Mouse (Mus musculus): ENCODE data around the gene Olfr538. TPM values are rescaled to one million over a fixed set of nuclear protein-coding genes. Genes with fewer than 3 reads are reported as not detected.
"Not testable (repeated sequence)": the region's sequence is repeated elsewhere in the genome, so short reads cannot be mapped to it uniquely, and the experiment has no call there.

Gene Olfr538
- polyA plus RNA-seq (2012; rRNA removed) = not detected in 2 replicates

GRCm38 (mm10) chr7:140567586-140567985 lies at the start of gene Olfr538:
Olfr538 (plus strand) TSS chr7:140567886.
- H3K4me1 ChIP-seq (ENCODE audit: control insufficient read depth, insufficient read depth, low read length) = no peaks in the 10 kb centered on the region
- no peak for TF ChIP-seq CTCF (IDR thresholded peaks at IDR 0.05; ENCODE audit: extremely low read depth, insufficient read depth, low read length)
- no peak for TF ChIP-seq POLR2A (IDR thresholded peaks at IDR 0.05; ENCODE audit: extremely low read depth, insufficient read depth, low read length)
- no peak within 1 kb of the TSS for H3K27ac ChIP-seq (ENCODE audit: insufficient read depth, low read length)
- no peak within 1 kb of the TSS for H3K4me3 ChIP-seq (ENCODE audit: insufficient read depth, low read length)

DNA sequence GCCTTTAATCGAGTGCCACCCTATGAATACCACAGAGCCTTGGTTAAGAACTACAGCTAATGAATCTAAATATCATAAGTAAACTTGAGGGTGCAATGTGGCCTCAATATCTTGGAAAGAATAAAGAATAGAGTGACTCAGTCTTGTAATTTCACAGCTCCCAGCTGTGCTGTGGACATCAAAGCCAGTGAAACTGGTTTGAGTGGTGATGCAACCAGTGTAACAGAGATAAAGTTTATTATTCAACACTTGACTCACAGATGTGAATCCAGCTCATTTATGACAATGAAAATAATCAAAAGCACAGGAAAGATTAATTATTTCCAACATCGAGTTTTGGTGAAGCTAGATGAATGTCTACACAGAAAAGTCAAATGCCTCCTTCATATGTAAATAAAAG lies 27.9 kb upstream of the Olfr538 start:
- no peak overlapping the region for H3K4me3 ChIP-seq (ENCODE audit: insufficient read depth, low read length)
- TF ChIP-seq POLR2A (IDR thresholded peaks at IDR 0.05; ENCODE audit: extremely low read depth, insufficient read depth, low read length) = no peak
- TF ChIP-seq CTCF (IDR thresholded peaks at IDR 0.05; ENCODE audit: extremely low read depth, insufficient read depth, low read length) = no peak
- no peak overlapping the region for H3K27ac ChIP-seq (ENCODE audit: insufficient read depth, low read length)
- no peaks in the 10 kb centered on the region for H3K4me1 ChIP-seq (ENCODE audit: control insufficient read depth, insufficient read depth, low read length)

DNA sequence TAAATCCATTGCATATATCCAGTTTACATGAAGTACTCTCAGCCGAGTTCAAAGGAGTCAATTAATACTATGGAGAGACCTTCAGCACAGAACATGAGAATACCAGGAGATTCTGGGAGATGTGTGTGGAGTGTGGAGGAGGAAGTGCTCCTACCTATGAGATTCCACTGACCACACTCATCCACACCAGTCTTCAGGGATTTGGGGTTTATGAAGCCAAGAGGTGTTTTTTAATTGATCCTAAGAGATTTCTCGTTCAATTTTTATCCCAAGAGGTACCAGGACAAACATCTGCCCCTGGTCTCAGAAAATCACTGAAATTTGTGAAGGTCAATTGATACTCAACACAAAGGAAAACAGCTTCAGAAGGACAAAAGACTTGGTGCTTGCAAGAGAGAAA lies 33.3 kb downstream of the Olfr538 start, which contains the start of gene Olfr46:
Olfr46 (plus strand) TSS at position 301 of the 400 bp plus-strand sequence.
- H3K4me3 ChIP-seq (ENCODE audit: insufficient read depth, low read length); H3K4me1 ChIP-seq (ENCODE audit: control insufficient read depth, insufficient read depth, low read length); H3K27ac ChIP-seq (ENCODE audit: insufficient read depth, low read length): not testable (repeated sequence)

Other genes with a start within 250 kb of the Olfr538 start
- not detected in 2 replicates for gene Olfr525, start 247.0 kb upstream of the Olfr538 start, polyA plus RNA-seq (2012; rRNA removed)
- not detected in 2 replicates for gene Olfr527, start 233.9 kb upstream of the Olfr538 start, polyA plus RNA-seq (2012; rRNA removed)
- not detected in 2 replicates for gene Olfr60, start 206.2 kb upstream of the Olfr538 start, polyA plus RNA-seq (2012; rRNA removed)
- not detected in 2 replicates for gene Olfr530, start 191.6 kb upstream of the Olfr538 start, polyA plus RNA-seq (2012; rRNA removed)
- not detected in 2 replicates for gene Olfr531, start 165.0 kb upstream of the Olfr538 start, polyA plus RNA-seq (2012; rRNA removed)
- gene Olfr532, start 146.2 kb upstream of the Olfr538 start, polyA plus RNA-seq (2012; rRNA removed) = not detected in 2 replicates
- gene Olfr533, start 104.5 kb upstream of the Olfr538 start, polyA plus RNA-seq (2012; rRNA removed) = not detected in 2 replicates
- gene Olfr535, start 83.7 kb upstream of the Olfr538 start, polyA plus RNA-seq (2012; rRNA removed) = not detected in 2 replicates
- gene Olfr536, start 60.5 kb upstream of the Olfr538 start, polyA plus RNA-seq (2012; rRNA removed) = not detected in 2 replicates
- gene Olfr46, start 33.4 kb downstream of the Olfr538 start, polyA plus RNA-seq (2012; rRNA removed) = 0.02 and 0.08 TPM in 2 replicates
- not detected in 2 replicates for gene Olfr61, start 61.1 kb downstream of the Olfr538 start, polyA plus RNA-seq (2012; rRNA removed)
- gene Olfr53, start 78.6 kb downstream of the Olfr538 start, polyA plus RNA-seq (2012; rRNA removed) = not detected in 2 replicates
- gene Olfr539, start 92.0 kb downstream of the Olfr538 start, polyA plus RNA-seq (2012; rRNA removed) = 0.04 and 0.11 TPM in 2 replicates
- gene Olfr45, start 114.1 kb downstream of the Olfr538 start, polyA plus RNA-seq (2012; rRNA removed) = not detected in 2 replicates
- gene Olfr541, start 129.4 kb downstream of the Olfr538 start, polyA plus RNA-seq (2012; rRNA removed) = not detected in 2 replicates
- gene Cyp2e1, start 195.9 kb downstream of the Olfr538 start, polyA plus RNA-seq (2012; rRNA removed) = 0.15 and 0.23 TPM in 2 replicates
- 0.74 and 1.0 TPM in 2 replicates for gene Syce1, start 220.0 kb downstream of the Olfr538 start, polyA plus RNA-seq (2012; rRNA removed)